ENCODE assay signal across 33 mouse cellular contexts in the genomic region with DNA sequence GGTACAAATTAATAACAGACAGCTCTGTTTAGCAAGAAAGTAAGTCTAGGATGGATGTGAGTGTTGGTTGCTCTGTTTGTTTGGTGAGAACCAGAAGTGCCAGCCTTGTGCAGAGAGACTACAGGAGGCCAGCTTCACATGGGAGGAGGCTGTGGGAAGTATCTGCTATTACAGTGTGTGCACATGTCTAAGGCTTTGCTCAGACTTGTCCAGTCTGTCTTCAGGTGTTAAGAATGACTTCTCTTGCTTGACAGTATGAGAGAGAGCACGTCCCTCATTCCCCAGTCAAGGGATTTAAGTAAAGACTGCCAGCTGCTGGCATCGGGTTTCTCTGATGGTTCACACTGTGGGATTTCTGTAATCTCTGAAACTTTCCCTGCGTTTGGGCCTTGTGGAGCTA.
DNase-seq lines count a peak whose midpoint lies in the region; ATAC-seq lines count a peak whose summit lies in the region.
"Had no signal": no experiment of that assay in that cellular context is flagged by ENCODE, and none has a peak within 500 bp of the region (broad histone marks: within the 10 kb centered on the region; RNA-seq: fewer than 3 reads in every experiment).

No protein-coding gene starts in this region.

- no peak overlapping the region for H3K9ac ChIP-seq in limb, embryonic 15.5 days
- H3K9ac ChIP-seq: forebrain, embryonic 15.5 days; heart, embryonic 12.5 days; hindbrain, embryonic 13.5 days; liver, postnatal 0 days; midbrain, embryonic 12.5 days; neural tube, embryonic 13.5 days had no signal

- H3K9me3 ChIP-seq in limb, embryonic 15.5 days: no peaks in the 10 kb centered on the region
- H3K9me3 ChIP-seq: forebrain, embryonic 10.5 days; forebrain, embryonic 15.5 days; G1E; heart, embryonic 12.5 days; hindbrain, embryonic 13.5 days; megakaryocyte, embryonic 14.5 days; midbrain, embryonic 12.5 days; neural tube, embryonic 13.5 days had no signal

- no peak overlapping the region for H3K4me2 ChIP-seq in limb, embryonic 15.5 days
- H3K4me2 ChIP-seq: forebrain, embryonic 15.5 days; heart, embryonic 12.5 days; hindbrain, embryonic 13.5 days; liver, embryonic 11.5 days; midbrain, embryonic 12.5 days; neural tube, embryonic 13.5 days had no signal

- H3K36me3 ChIP-seq in limb, embryonic 15.5 days: peaks cover 47% of the 10 kb centered on the region

- no peak overlapping the region for H3K4me3 ChIP-seq in limb, embryonic 15.5 days
- H3K4me3 ChIP-seq: forebrain, embryonic 10.5 days; forebrain, embryonic 15.5 days; gastrocnemius, adult 2 months; heart, adult 2 months; heart, embryonic 12.5 days; hindbrain, embryonic 13.5 days; megakaryocyte, embryonic 14.5 days; midbrain, embryonic 12.5 days; neural tube, embryonic 13.5 days had no signal

- DNase-seq in urinary bladder, postnatal 14 days (ENCODE audit: low spot score): peak; percentile 17
- DNase-seq in urinary bladder, adult 2 months (ENCODE audit: low spot score): no peak
- peak; percentile 17 for DNase-seq in forelimb bud, embryonic 11.5 days (ENCODE audit: low read depth, low spot score)
- no peak for DNase-seq in adrenal gland, postnatal 36 days
- no peak for DNase-seq in layer of hippocampus, adult 18-20 months (ENCODE audit: low spot score in 2 of 2)
- no peak for DNase-seq in thymus, postnatal 10 days (ENCODE audit: low spot score in 2 of 2)
- no peak for DNase-seq in ovary, adult 18-20 months (ENCODE audit: low spot score)
- DNase-seq: adrenal gland, postnatal 14 days; cerebellum, adult 11-12 months; cerebellum, adult 9-11 months; gastrocnemius, adult 2 months; gastrocnemius, postnatal 36 days; heart, adult 2 months; heart, postnatal 4 days; kidney, adult 9 months; kidney, postnatal 10 days; left cerebral cortex, postnatal 4 days; liver, postnatal 0 days; lung, postnatal 4 days; thymus, adult 2 months; thymus, postnatal 4 days had no signal

- H3K27ac ChIP-seq in limb, embryonic 15.5 days: peak overlapping the region; percentile 66
- H3K27ac ChIP-seq: forebrain, embryonic 10.5 days; forebrain, embryonic 15.5 days; gastrocnemius, adult 2 months; heart, adult 2 months; hindbrain, embryonic 13.5 days; midbrain, embryonic 12.5 days; neural tube, embryonic 13.5 days had no signal

- H3K27me3 ChIP-seq in limb, embryonic 15.5 days: no peaks in the 10 kb centered on the region
- H3K27me3 ChIP-seq: forebrain, embryonic 15.5 days; heart, embryonic 12.5 days; hindbrain, embryonic 13.5 days; megakaryocyte, embryonic 14.5 days; midbrain, embryonic 12.5 days; neural tube, embryonic 13.5 days; Patski had no signal

- H3K4me1 ChIP-seq in limb, embryonic 15.5 days: peaks cover 4% of the 10 kb centered on the region; the same call in 1 of the 2 replicates
- H3K4me1 ChIP-seq: forebrain, embryonic 15.5 days; heart, embryonic 12.5 days; hindbrain, embryonic 13.5 days; midbrain, embryonic 12.5 days; neural tube, embryonic 13.5 days had no signal

- WGBS in limb, embryonic 15.5 days: 46% methylated on average over 3 of the region's 3 CpGs

- 0 out of 2 replicates have a peak, but pooled peaks have one; percentile 48 for ATAC-seq in limb, embryonic 15.5 days (ENCODE audit: insufficient number of reproducible peaks, low FRiP score, low TSS enrichment, low read depth)
- ATAC-seq: forebrain, embryonic 15.5 days; intestine, embryonic 16.5 days; liver, postnatal 0 days; Patski had no signal

Comparison
In these comparisons a context has a peak if more than half of its experiments do, and no peak if none do; other contexts are left out.
1. DNase-seq: peak in urinary bladder, postnatal 14 days (single experiment) and forelimb bud, embryonic 11.5 days (single experiment); none in urinary bladder, adult 2 months (single experiment), adrenal gland, postnatal 36 days (0 of 2), layer of hippocampus, adult 18-20 months (0 of 2), thymus, postnatal 10 days (0 of 2) and ovary, adult 18-20 months (single experiment).